Mouse (Mus musculus) liver, adult 2 months (tissue): ENCODE results near the gene Atxn10.

ENCODE experiments used
- CTCF ChIP-seq: fragments of 200-500 bp; IDR thresholded peaks from 2 replicates; pipeline ENCODE4 v1.5.1; 2011; ENCODE audit warnings: low read depth, low read length, control low read depth
- POLR2A ChIP-seq: fragments of 200-500 bp; IDR thresholded peaks from 2 replicates; pipeline ENCODE4 v1.6.1; 2011; ENCODE audit warnings: low read length, control low read depth; ENCODE audit not compliant: insufficient read depth; ENCODE audit errors: extremely low read depth

DNA sequence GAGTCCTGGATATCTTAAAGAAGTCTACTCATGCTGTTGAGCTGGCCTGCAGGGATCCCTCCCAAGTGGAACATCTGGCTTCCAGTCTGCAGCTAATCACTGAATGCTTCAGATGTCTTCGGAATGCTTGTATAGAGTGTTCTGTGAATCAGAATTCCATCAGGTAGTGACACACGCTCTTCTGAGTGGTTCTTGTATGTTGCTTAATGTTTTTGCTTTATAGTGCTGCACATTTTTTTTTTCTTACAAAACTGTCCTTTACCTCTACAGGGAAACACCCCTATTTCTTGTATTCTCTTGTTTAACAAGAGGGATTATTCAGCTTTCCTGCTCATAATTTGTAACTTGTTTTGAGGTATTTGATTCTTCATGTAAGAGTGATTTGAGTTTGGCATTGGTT lies 23.4 kb downstream of the Atxn10 start:
- TF ChIP-seq CTCF (no peak), POLR2A (no peak)
